Mouse (Mus musculus) midbrain, embryonic 14.5 days (tissue): ENCODE data around the gene Tcap. TPM values are rescaled to one million over a fixed set of nuclear protein-coding genes. Genes with fewer than 3 reads are reported as not detected.

Experiments
- ATAC-seq: fragments of 200-750 bp; cut with Nextera tagmentation; 2 replicates; pipeline ENCODE4 v1.8.0; 2017; ENCODE audit warnings: moderate number of reproducible peaks, moderate library complexity; ENCODE audit not compliant: low FRiP score, low TSS enrichment
- DNase-seq: peaks from one replicate; pipeline ENCODE4 v3.0.0-alpha.2; 2015
- H3K27ac ChIP-seq: fragments of 300-500 bp; sonication (generic); replicated peaks from 2 replicates; pipeline ENCODE4 v1.5.1; 2014; ENCODE audit warnings: mild to moderate bottlenecking, low read depth, low read length, moderate library complexity
- H3K27me3 ChIP-seq: fragments of 300-500 bp; sonication (generic); 2 replicates; pipeline ENCODE4 v1.6.1; 2014; ENCODE audit warnings: low read length, control low read depth, mixed read lengths; ENCODE audit not compliant: control insufficient read depth, insufficient read depth
- H3K36me3 ChIP-seq: fragments of 300-500 bp; sonication (generic); 2 replicates; pipeline ENCODE4 v1.6.1; 2014; ENCODE audit warnings: low read length, control low read depth; ENCODE audit not compliant: control insufficient read depth, insufficient read depth
- H3K4me1 ChIP-seq: fragments of 300-500 bp; sonication (generic); 2 replicates; pipeline ENCODE4 v1.6.1; 2014; ENCODE audit warnings: mild to moderate bottlenecking, antibody characterized with exemption, low read length, control low read depth; ENCODE audit not compliant: control insufficient read depth, insufficient read depth
- H3K4me2 ChIP-seq: fragments of 300-500 bp; sonication (generic); 2 replicates; pipeline ENCODE4 v1.6.1; 2014; ENCODE audit warnings: mild to moderate bottlenecking, low read length, moderate library complexity
- H3K4me3 ChIP-seq: fragments of 300-500 bp; sonication (generic); replicated peaks from 2 replicates; pipeline ENCODE4 v1.5.1; 2014; ENCODE audit warnings: low read depth, low read length
- H3K9ac ChIP-seq: fragments of 300-500 bp; sonication (generic); replicated peaks from 2 replicates; pipeline ENCODE4 v1.6.1; 2014; ENCODE audit warnings: mild to moderate bottlenecking, low read length, moderate library complexity
- H3K9me3 ChIP-seq: fragments of 300-500 bp; sonication (generic); 2 replicates; pipeline ENCODE4 v1.6.1; 2016; ENCODE audit warnings: low read length, control low read depth, mixed read lengths; ENCODE audit not compliant: control insufficient read depth
- WGBS: fragments of 180-500 bp; shearing (Covaris S2); extraction: QIAGEN DNeasy Blood & Tissue Kit; methylation state at CpG from one replicate; pipeline ENCODE4 v1.1.7; 2014; 5-methylcytosine and 5-hydroxymethylcytosine counted together
- polyA plus RNA-seq: library from polyadenylated mRNA; unstranded; fragments of >200 nt; fragmentation: Nextera tagmentation; extraction: Ambion mirVana; gene quantifications from 2 replicates; pipeline ENCODE4 v1.2.1, GENCODE M21; 2014

Gene Tcap
- polyA plus RNA-seq, 1 experiment from 2014 or later: not detected

GRCm38 (mm10) chr11:98392645-98393044 lies 9.0 kb downstream of the Tcap start:
- no peak for DNase-seq
- Histone ChIP-seq H3K4me2 (no peak overlapping the region), H3K36me3 (no peaks in the 10 kb centered on the region), H3K4me1 (no peaks in the 10 kb centered on the region; the same call in 1 of the 2 replicates), H3K9me3 (no peaks in the 10 kb centered on the region), H3K27ac (no peak overlapping the region), H3K27me3 (peaks cover 7% of the 10 kb centered on the region; the same call in 1 of the 2 replicates), H3K4me3 (no peak overlapping the region), H3K9ac (no peak overlapping the region)
- 62% methylated on average over 4 of the region's 4 CpGs for whole genome bisulfite sequencing
- ATAC-seq: no peak

DNA sequence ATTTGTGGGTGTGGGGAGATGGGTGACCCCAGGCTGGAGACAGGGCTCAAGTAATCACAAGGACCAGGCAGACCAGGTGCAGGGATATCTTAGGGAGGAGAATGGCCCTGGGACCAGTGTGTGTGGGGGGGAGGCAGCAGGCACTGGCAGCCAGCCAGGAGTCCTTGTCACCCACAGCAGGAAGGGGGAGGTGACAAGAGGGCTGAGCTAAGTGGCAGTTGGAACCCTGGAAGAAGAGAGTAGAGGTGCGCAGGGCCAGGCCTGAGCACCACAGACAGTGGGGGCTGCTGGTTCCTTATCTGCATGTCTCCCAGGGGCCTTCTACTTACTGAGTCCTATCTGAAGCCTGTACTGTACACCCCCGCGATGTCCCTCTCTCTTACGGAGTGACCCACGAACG lies 9.7 kb downstream of the Tcap start:
- Histone ChIP-seq H3K27ac (no peak overlapping the region), H3K4me3 (no peak overlapping the region), H3K36me3 (no peaks in the 10 kb centered on the region), H3K9me3 (no peaks in the 10 kb centered on the region), H3K4me1 (no peaks in the 10 kb centered on the region; the same call in 1 of the 2 replicates), H3K27me3 (peaks cover under 1% of the 10 kb centered on the region; the same call in 1 of the 2 replicates), H3K9ac (no peak overlapping the region), H3K4me2 (no peak overlapping the region)
- 72% methylated on average over 6 of the region's 6 CpGs for WGBS
- ATAC-seq (no peak), DNase-seq (no peak)

- H3K4me2 ChIP-seq: no peak overlapping the region
- WGBS: 60% methylated on average over 6 of the region's 6 CpGs
- H3K4me3 ChIP-seq: no peak overlapping the region
- peaks cover under 1% of the 10 kb centered on the region for H3K4me1 ChIP-seq
- DNase-seq (no peak), ATAC-seq (no peak)
- no peaks in the 10 kb centered on the region; the same call in 1 of the 2 replicates for H3K27me3 ChIP-seq
- no peak overlapping the region for H3K27ac ChIP-seq
- H3K9ac ChIP-seq: no peak overlapping the region
- H3K9me3 ChIP-seq: no peaks in the 10 kb centered on the region
- no peaks in the 10 kb centered on the region for H3K36me3 ChIP-seq
Measured at GRCm38 (mm10) chr11:98394301-98394700, 10.7 kb downstream of the Tcap start.

- Histone ChIP-seq H3K4me2 (no peak overlapping the region), H3K9me3 (no peaks in the 10 kb centered on the region), H3K9ac (no peak overlapping the region), H3K4me1 (peaks cover 7% of the 10 kb centered on the region), H3K36me3 (no peaks in the 10 kb centered on the region), H3K4me3 (no peak overlapping the region), H3K27ac (no peak overlapping the region), H3K27me3 (no peaks in the 10 kb centered on the region; the same call in 1 of the 2 replicates)
- ATAC-seq: no peak
- DNase-seq: no peak
- WGBS: 48% methylated on average over 4 of the region's 4 CpGs
Measured at GRCm38 (mm10) chr11:98395041-98395440, 11.4 kb downstream of the Tcap start.

GRCm38 (mm10) chr11:98397946-98398345 lies 14.3 kb downstream of the Tcap start:
- no peak overlapping the region for H3K4me2 ChIP-seq
- H3K9ac ChIP-seq: no peak overlapping the region
- peaks cover 13% of the 10 kb centered on the region for H3K4me1 ChIP-seq
- no peaks in the 10 kb centered on the region for H3K27me3 ChIP-seq
- no peaks in the 10 kb centered on the region for H3K36me3 ChIP-seq
- no peak overlapping the region for H3K4me3 ChIP-seq
- 88% methylated on average over 7 of the region's 7 CpGs for WGBS
- ATAC-seq: no peak
- no peak for DNase-seq
- no peak overlapping the region for H3K27ac ChIP-seq
- H3K9me3 ChIP-seq: no peaks in the 10 kb centered on the region

GRCm38 (mm10) chr11:98400161-98400726 lies 16.6 kb downstream of the Tcap start, which contains the start of gene Pgap3:
Gene Pgap3 (minus strand): TSS chr11:98400490.
- no peaks in the 10 kb centered on the region for H3K9me3 ChIP-seq
- under 1% methylated on average over 40 of the region's 40 CpGs for WGBS
- H3K36me3 ChIP-seq: no peaks in the 10 kb centered on the region
- H3K27me3 ChIP-seq: no peaks in the 10 kb centered on the region
- H3K4me1 ChIP-seq: peaks cover 13% of the 10 kb centered on the region
- H3K4me3 ChIP-seq: peak within 1 kb of the TSS; percentile 54
- peak within 1 kb of the TSS; percentile 94 for H3K27ac ChIP-seq
- peak; percentile 94 for DNase-seq
- H3K9ac ChIP-seq: peak within 1 kb of the TSS; percentile 58
- ATAC-seq: peak; percentile 91
- H3K4me2 ChIP-seq: peak within 1 kb of the TSS; percentile 58

DNA sequence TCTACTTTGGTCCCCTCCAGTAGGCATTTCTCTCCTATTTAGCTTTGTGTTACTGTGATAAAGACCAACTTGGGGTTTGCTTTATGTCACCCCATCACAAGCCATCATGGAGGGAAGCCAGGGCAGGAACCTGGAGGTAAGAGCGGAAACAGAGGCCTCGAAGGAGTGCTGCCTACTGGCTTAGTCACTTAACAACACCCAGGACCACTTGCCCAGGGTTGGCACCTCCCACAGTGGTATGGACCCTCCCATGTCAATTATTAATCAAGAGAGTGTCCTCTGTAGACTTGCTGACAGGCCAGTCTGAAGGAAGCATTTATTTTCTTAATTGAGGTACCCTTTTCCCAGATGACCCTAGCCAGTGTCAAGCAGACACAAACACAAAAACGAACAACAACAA lies 17.2 kb downstream of the Tcap start:
- H3K9ac ChIP-seq: peak overlapping the region; percentile 58; the same call in 1 of the 2 replicates
- H3K9me3 ChIP-seq: no peaks in the 10 kb centered on the region
- H3K4me2 ChIP-seq: peak overlapping the region; percentile 58
- H3K4me1 ChIP-seq: peaks cover 13% of the 10 kb centered on the region
- no peak for ATAC-seq
- peak overlapping the region; percentile 94 for H3K27ac ChIP-seq
- H3K4me3 ChIP-seq: peak overlapping the region; percentile 54
- H3K27me3 ChIP-seq: no peaks in the 10 kb centered on the region
- no peak for DNase-seq
- 59% methylated on average over 3 of the region's 3 CpGs for WGBS
- H3K36me3 ChIP-seq: no peaks in the 10 kb centered on the region

GRCm38 (mm10) chr11:98406621-98407020 lies 23.0 kb downstream of the Tcap start:
- Histone ChIP-seq H3K4me1 (no peaks in the 10 kb centered on the region; the same call in 1 of the 2 replicates), H3K27me3 (no peaks in the 10 kb centered on the region), H3K36me3 (no peaks in the 10 kb centered on the region), H3K9me3 (no peaks in the 10 kb centered on the region), H3K4me2 (no peak overlapping the region), H3K9ac (no peak overlapping the region), H3K27ac (no peak overlapping the region), H3K4me3 (no peak overlapping the region)
- no peak for DNase-seq
- no peak for ATAC-seq
- WGBS: 74% methylated on average over 6 of the region's 6 CpGs

GRCm38 (mm10) chr11:98408872-98409271 lies 25.3 kb downstream of the Tcap start:
- Histone ChIP-seq H3K4me2 (peak overlapping the region; percentile 22), H3K9me3 (no peaks in the 10 kb centered on the region), H3K27ac (no peak overlapping the region), H3K4me1 (peaks cover 10% of the 10 kb centered on the region), H3K9ac (no peak overlapping the region), H3K4me3 (no peak overlapping the region), H3K36me3 (no peaks in the 10 kb centered on the region), H3K27me3 (peaks cover 11% of the 10 kb centered on the region)
- ATAC-seq (no peak), DNase-seq (no peak)
- WGBS: 50% methylated on average over 8 of the region's 8 CpGs
